Mouse (Mus musculus) brown adipose tissue, adult 24 weeks (tissue): ENCODE measurements around the gene Icam5. TPM values are rescaled to one million over a fixed set of nuclear protein-coding genes. Genes with fewer than 3 reads are reported as not detected.
"Not testable (repeated sequence)": the region's sequence is repeated elsewhere in the genome, so short reads cannot be mapped to it uniquely, and the experiment has no call there.

Source experiments
- H3K27ac ChIP-seq: fragments of 200-500 bp; replicated peaks from 2 replicates; pipeline ENCODE4 v1.5.1; 2012; ENCODE audit warnings: low read depth, mild to moderate bottlenecking, low read length
- H3K4me1 ChIP-seq: fragments of 200-500 bp; 2 replicates; pipeline ENCODE4 v1.6.1; 2012; ENCODE audit warnings: low read length, mixed read lengths; ENCODE audit not compliant: control insufficient read depth, insufficient read depth, insufficient read length
- H3K4me3 ChIP-seq: fragments of 200-500 bp; 2 replicates; pipeline ENCODE4 v1.5.1; 2012; ENCODE audit warnings: low read depth, mild to moderate bottlenecking, low read length, moderate library complexity; ENCODE audit not compliant: insufficient read depth
- polyA plus RNA-seq: library from polyadenylated mRNA; stranded (reverse); fragments of >200 nt; gene quantifications from 2 replicates; pipeline ENCODE4 v1.2.4, GENCODE M21; 2012; ENCODE audit not compliant: missing spikeins, insufficient read depth, insufficient read length

The Icam5 gene
- polyA plus RNA-seq, 1 experiment: not detected

DNA sequence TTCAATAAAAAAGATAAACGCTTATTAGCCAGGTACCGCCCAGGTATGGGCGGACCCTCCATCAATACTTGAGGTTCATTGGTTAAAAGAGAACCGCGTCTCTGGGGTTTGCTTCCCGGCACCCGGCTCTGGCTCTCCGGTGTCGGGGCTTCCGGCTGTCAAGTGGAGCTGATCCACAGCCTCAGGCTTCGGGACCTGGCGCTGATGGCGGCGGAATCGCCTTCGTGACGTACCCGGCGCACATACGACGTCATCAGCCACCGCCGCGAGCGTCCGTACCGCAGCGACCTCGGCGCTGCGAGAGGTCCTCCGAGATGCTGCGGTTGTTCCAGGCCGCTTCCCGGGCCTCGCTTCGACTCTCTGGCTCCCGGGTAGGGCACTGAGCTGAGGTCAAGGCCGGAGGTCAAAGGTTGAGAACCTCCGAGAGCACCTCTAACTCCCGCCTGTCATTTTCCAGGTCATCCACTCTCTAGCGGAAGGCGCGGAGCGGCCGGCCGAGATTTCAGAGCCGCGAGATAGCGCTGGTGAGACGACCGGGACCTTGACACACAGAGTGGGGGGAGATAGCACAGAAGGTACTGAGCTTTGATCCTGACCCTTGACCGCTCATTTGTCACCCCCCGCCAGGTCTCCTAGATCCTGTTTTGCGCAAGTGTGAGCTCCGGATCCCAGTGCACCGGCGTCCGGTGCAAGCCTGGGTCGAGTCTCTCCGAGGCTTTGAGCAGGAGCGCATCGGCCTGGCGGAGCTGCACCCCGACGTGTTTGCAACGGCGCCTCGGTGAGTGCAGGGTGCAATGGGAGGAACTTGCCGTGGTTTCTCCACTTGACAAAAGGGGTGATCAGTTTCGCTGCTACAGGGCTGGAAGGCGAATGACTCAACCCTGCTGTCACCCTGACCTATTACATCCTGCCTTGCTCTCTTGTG, 29.0 kb upstream of the Icam5 start, which contains the start of gene Mrpl4:
Mrpl4 (plus strand) TSS at position 112 of the 925 bp plus-strand sequence.
- peak within 1 kb of the TSS; percentile 75 for H3K27ac ChIP-seq
- no peaks in the 10 kb centered on the region for H3K4me1 ChIP-seq
- peak within 1 kb of the TSS; percentile 84 for H3K4me3 ChIP-seq

DNA sequence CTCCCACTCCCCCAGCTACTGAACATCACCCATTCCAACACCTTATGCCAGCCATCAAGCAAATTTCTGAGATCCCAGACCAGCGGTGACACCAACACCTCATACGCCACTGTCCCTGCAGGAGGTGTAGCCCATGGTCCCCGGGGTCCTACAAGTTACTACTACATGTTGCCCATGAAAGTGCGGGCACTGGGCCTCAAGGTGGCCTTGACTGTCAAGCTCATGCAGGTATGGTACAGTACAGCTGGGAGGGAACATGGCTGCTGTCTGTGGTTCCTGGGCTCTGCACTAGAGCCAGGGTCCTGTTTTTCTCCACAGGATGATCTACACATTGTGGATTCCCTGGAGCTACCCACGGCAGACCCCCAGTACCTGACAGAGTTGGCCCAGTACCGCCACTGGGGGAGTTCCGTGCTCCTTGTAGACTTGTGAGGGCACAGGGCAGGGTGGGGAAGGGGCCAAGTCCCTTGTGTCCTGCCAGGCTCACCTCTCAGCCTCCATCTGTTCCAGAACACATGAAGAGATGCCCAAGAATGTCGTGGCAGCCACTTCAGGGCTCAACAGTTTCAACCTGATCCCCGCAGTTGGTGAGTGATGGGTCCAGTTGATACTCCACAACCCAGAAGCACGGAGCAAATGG, 24.4 kb upstream of the Icam5 start:
- no peak overlapping the region for H3K4me3 ChIP-seq
- peaks cover 5% of the 10 kb centered on the region; the same call in 1 of the 2 replicates for H3K4me1 ChIP-seq
- no peak overlapping the region for H3K27ac ChIP-seq

DNA sequence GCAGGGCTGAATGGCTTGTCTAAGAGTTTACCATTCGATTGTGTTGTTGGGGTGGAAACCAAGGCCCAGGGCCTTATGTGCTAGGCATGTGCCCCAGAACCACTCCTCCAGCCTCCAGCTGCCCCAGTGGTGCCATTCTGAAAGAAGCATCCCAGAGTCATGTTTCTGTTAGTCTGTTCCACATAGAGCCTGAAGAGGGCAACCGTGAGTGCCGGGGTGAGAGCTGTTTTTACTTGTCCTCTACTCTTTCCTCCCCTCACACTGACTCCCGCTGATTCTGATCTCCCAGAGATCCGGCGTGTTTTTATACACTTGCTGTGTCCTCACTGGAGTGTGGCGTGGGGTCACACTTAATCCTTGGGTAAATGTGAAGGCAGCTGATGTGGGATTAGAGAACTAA, 23.9 kb upstream of the Icam5 start:
- H3K4me1 ChIP-seq: peaks cover 5% of the 10 kb centered on the region; the same call in 1 of the 2 replicates
- H3K4me3 ChIP-seq: no peak overlapping the region
- no peak overlapping the region for H3K27ac ChIP-seq

DNA sequence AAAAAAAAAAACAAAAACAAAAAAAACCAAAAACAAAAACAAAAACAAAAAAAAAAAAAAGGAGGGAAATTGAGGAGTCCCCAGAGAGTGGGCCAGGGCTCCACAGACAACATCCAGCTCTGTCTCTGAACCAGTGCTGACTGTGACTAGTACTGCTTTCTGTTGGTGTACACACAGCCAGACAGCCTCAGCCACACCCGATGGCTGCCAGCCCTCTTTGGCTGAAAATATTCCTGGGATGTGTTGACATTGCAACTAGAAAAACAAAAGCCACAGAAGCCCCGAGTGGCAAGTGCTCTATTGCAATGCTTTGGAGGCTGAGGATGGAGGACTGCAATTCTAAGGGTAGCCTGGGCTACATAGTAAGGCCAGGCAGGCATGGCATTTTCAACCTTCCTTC, 21.5 kb upstream of the Icam5 start:
- H3K4me1 ChIP-seq: peaks cover 5% of the 10 kb centered on the region; the same call in 1 of the 2 replicates
- H3K4me3 ChIP-seq: no peak overlapping the region
- H3K27ac ChIP-seq: 0 out of 2 replicates have a peak overlapping the region, but pooled peaks have one; percentile 8

DNA sequence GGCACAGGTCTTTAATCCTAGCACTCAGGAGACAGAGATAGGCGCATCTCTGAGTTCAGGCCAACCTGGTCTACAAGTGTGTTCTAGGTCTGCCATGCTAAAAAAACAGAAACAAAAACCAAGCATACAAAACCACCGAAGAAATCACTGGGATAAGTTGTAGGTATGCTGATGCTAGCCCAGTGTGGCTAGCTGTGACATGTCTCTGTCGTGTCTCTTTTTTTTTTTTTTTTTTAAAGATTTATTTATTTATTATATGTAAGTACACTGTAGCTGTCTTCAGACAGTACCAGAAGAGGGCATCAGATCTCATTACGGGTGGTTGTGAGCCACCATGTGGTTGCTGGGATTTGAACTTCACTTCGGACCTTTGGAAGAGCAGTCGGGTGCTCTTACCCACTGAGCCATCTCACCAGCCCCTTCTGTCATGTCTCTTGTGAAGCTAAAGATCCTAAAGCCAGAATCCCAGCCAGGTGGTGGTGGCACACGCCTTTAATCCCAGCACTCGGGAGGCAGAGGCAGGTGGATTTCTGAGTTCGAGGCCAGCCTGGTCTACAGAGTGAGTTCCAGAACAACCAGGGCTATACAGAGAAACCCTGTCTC, 20.8 kb upstream of the Icam5 start:
- not testable (repeated sequence) for H3K4me1 ChIP-seq, H3K4me3 ChIP-seq
- H3K27ac ChIP-seq: 0 out of 2 replicates have a peak overlapping the region, but pooled peaks have one; percentile 8

DNA sequence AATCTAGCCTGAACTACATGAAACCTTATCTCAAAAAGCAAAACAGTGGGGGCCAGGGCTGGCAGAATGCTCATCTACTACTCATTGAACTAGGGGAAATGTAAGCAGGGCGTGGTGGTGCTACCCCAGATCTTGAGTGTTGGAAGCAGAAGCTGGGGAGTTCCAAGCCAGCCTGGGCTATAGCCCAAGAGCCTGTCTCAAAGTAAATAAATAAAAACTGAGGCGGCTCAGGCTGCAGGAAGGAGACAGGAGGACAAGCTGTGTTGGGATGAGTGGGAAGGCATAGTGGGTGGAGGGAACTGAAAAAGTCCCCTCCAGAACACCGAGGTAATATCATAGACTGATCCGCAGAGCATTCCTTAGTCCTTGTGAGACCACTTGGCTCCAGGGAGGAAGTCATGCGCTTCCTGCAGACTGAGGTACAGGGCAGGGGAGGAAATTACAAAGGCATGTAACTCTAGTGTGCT, 20.0 kb upstream of the Icam5 start:
- peaks cover 7% of the 10 kb centered on the region; the same call in 1 of the 2 replicates for H3K4me1 ChIP-seq
- H3K4me3 ChIP-seq: no peak overlapping the region
- H3K27ac ChIP-seq: peak overlapping the region; percentile 79

DNA sequence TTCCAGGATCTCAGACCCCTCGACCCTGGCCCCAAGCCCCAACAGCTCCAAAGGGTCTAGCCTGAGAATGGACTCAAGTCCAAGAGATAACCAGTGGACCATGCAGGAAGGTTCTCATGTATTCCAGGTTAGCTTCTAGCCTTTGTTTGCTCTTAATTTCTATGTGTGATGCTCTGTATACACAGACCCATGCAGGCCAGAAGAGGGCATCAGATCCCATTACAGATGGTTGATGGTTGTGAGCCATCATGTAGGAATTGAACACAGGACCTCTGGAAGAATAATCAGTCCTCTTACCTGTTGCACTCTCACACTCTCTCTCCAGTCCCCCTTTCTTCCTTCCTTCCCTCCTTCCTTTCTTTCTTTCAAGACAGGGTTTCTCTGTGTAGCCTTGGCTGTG, 19.5 kb upstream of the Icam5 start:
- Histone ChIP-seq H3K4me3 (no peak overlapping the region), H3K4me1 (peaks cover 10% of the 10 kb centered on the region; the same call in 1 of the 2 replicates), H3K27ac (peak overlapping the region; percentile 87)

DNA sequence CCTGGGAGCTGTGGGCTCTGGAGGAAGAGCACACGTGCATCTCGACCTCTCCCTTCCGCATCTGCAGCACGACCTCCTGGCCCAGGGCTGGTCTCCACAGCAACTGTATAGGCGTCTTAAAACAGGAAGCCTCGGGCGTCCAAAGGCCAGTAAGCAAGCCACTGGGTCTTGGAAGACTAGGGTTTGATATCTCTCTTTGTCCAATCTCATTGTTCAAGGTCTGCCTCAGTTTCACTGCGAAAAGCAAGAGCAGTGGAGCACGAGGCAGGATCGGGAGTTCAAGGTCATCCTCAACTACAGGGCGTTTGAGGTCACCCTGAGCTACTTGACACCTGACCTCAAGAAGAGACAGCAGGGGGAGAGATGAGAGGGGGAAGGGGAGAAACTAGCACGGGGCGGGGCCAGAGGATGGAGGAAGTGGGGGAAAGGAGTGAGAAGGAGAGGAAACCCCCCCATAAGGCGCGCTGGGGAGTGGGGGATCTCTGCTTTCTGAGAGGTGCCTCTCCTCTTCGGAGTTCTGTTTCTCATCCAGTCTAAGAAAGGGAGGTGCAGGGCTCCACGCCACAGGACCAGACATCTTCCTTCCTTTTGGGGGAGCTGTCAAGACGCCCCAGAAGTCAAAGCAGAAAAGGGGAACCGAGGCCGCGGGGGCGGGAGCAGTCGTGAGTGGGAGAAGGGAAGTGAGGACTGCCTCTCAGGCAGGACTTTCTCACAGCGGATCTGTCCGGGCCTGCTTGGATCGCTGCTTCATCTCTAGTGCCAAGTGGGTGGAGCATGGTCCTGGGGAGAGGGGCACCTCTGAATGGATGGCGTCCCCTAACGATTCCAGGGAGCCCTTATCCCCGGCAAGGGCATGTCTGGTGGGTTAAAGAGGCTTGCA, 16.9 kb upstream of the Icam5 start:
- Histone ChIP-seq H3K4me3 (peak overlapping the region; percentile 68), H3K27ac (peak overlapping the region; percentile 68), H3K4me1 (peaks cover 12% of the 10 kb centered on the region; the same call in 1 of the 2 replicates)

DNA sequence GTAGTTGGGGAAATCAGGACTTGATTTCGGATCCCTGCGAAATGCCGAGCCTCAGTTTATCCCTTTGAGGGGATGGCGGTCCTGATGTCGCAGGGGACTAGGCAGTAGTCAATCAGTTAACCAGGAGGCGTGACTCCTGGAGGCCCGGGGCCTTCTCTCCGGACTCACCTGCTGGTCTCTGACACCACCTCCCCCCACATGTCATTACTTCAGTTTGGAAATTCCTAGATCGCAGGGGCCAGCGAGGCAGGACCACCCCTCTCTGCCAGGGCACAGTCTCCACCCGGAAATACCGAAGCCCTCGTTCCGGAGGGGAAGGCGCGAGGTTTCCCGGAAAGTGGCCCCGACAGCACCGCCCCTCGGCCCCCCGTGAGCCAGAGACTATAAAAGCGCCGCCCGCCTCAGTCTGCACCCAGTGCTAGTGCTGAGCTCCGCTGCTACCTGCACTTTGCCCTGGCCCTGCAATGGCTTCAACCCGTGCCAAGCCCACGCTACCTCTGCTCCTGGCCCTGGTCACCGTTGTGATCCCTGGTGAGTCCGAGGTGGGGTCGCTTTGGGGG, 16.2 kb upstream of the Icam5 start, which contains the start of gene Icam1:
Icam1 (plus strand) TSS at position 415 of the 560 bp plus-strand sequence.
- Histone ChIP-seq H3K4me3 (peak within 1 kb of the TSS; percentile 68), H3K4me1 (peaks cover 12% of the 10 kb centered on the region; the same call in 1 of the 2 replicates), H3K27ac (peak within 1 kb of the TSS; percentile 68)

DNA sequence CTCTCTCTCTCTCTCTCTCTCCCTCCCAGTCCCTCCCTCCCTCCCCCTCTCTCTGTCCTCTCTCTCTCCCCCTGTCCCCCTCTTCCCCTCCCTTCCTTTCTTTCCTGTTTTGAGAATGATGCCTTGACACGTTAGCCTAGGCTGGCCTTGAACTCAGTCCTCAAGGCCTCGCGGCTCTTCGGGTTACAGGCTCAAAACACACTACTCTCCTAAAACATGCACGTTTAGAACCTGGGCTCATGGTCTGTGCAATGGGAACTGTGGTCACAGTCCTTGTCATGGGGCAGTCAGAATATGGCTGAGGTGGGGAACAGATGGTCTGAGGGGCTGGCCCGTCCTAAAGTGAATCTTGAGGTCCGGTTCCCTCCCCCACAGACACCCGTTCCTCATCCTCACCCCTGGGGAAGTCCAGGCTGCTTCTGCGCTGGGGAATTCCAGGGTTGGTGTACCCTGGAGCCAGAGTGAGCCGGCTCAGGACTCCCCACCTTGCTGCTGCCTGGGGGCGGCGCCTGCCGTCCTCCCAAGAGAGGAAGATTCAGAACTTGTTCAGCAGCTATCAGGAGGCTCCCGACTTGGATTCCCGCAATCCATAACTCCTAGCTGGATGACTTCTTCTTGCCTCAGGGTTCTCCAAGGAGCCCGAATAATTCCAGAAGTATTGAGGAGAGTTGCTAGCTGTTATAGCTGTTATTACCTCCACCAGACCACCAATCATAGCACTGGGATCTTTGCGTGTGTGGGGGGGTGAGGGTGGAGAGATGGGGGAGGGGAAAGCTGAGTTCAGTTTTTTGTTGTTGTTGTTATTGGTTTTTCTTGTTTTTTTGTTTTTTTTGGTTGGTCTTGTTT, 15.3 kb upstream of the Icam5 start:
- Histone ChIP-seq H3K4me3 (peak overlapping the region; percentile 68), H3K27ac (no peak overlapping the region; the same call in 1 of the 2 replicates), H3K4me1 (peaks cover 11% of the 10 kb centered on the region; the same call in 1 of the 2 replicates)

DNA sequence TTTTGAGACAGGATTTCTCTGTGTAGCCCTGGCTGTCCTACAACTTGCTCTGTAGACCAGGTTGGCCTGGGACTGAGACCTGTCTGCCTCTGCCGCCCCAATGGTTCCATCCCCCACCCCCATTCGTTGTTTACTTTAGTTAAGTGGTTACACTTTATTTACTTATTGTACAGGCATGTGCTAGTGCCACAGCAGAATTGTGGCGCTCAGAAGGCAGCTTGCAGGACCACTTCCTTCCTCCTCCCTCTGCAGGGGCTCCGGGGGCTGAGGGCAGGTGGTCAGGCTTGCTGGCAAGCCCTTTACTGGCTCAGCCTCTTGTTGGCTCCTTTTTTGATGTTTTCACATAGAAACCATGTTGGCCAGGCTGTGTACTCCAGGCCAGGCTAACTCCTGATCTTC, 14.7 kb upstream of the Icam5 start:
- Histone ChIP-seq H3K27ac (no peak overlapping the region), H3K4me1 (peaks cover 10% of the 10 kb centered on the region; the same call in 1 of the 2 replicates), H3K4me3 (peak overlapping the region; percentile 39)

DNA sequence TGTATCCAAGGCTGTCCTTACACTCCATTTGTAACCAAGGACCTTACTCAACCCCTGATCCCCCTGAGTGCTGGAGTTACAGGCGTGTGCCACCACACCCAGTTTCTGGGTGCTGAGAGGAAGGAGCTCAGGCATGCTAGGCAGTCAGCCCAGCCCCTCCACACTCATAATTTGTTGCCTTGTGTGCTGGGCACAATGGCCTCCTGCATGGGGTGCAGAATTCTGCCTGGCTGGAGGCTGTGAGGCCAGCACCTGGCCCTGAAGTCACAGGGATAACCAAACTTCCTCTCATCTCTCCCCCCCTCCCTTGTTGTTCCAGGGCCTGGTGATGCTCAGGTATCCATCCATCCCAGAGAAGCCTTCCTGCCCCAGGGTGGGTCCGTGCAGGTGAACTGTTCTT, 13.3 kb upstream of the Icam5 start:
- H3K27ac ChIP-seq: no peak overlapping the region
- H3K4me1 ChIP-seq: peaks cover 8% of the 10 kb centered on the region; the same call in 1 of the 2 replicates
- H3K4me3 ChIP-seq: no peak overlapping the region

DNA sequence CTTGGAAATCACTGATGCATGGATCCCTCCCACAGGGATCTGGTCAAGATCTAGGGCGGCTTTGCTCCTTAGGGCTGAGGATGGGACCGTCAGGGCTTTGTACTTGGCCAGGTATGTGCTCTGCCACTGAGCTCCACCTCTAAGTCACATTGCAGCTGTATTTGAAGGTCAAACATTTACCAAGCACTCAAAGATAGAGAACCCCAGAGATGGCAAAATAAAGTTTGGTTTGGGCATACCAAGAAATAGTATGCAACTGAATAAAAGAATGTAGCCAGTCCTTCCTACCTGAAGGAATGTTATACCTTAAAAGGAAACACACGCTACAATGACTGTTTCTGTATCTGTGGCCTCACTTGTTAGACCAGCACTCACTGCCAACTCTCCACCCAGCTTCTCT, 10.5 kb upstream of the Icam5 start:
- Histone ChIP-seq H3K27ac (no peak overlapping the region), H3K4me3 (no peak overlapping the region), H3K4me1 (peaks cover 8% of the 10 kb centered on the region; the same call in 1 of the 2 replicates)
